Mouse (Mus musculus) liver, embryonic 14.5 days (tissue): ENCODE measurements at regions not wholly inside any gene's neighbourhood (a gene's known extent, or its start where the extent isn't known, plus 50 kb on each side); places are given as distances from the start of the nearest gene placed in this dataset.

ENCODE experiments used
- ATAC-seq: fragments of 200-750 bp; cut with Nextera tagmentation; 2 replicates; pipeline ENCODE4 v1.8.0; 2017; ENCODE audit warnings: moderate number of reproducible peaks, mild to moderate bottlenecking, moderate library complexity; ENCODE audit not compliant: insufficient read depth
- DNase-seq, 3 experiments: peaks; one replicate each; pipeline ENCODE4 v3.0.0-alpha.2; 2012 to 2013; ENCODE audit warnings: low read depth in 3 of 3, low spot score in 3 of 3
- H3K27ac ChIP-seq: fragments of 300-500 bp; sonication (generic); 2 replicates; pipeline ENCODE4 v1.5.1; 2014; ENCODE audit warnings: moderate library complexity, mild to moderate bottlenecking, control low read depth, inconsistent platforms
- H3K27me3 ChIP-seq: fragments of 300-500 bp; sonication (generic); 2 replicates; pipeline ENCODE4 v1.6.1; 2014; ENCODE audit warnings: mild to moderate bottlenecking, low read length, moderate library complexity; ENCODE audit not compliant: control insufficient read depth, insufficient read depth
- H3K36me3 ChIP-seq: fragments of 300-500 bp; sonication (generic); replicated peaks from 2 replicates; pipeline ENCODE4 v1.6.1; 2014; ENCODE audit warnings: low read depth; ENCODE audit not compliant: control insufficient read depth, insufficient read depth
- H3K4me1 ChIP-seq, 2 experiments: fragments of 200-500 bp in 1 of 2; fragments of 300-500 bp in 1 of 2; sonication (generic) in 1 of 2; replicated peaks; 2 replicates each; pipeline ENCODE4 v1.6.1; 2012 to 2014; ENCODE audit warnings: antibody characterized with exemption in 1 of 2, inconsistent platforms in 1 of 2, low read length in 1 of 2; ENCODE audit not compliant: control insufficient read depth in 2 of 2, insufficient read depth in 2 of 2
- H3K4me2 ChIP-seq: fragments of 300-500 bp; sonication (generic); 2 replicates; pipeline ENCODE4 v1.6.1; 2014; ENCODE audit warnings: low read depth, mild to moderate bottlenecking, control low read depth, moderate library complexity
- H3K4me3 ChIP-seq, 2 experiments: fragments of 200-500 bp in 1 of 2; fragments of 300-500 bp in 1 of 2; sonication (generic) in 1 of 2; 2 replicates each; pipeline ENCODE4 v1.5.1; 2012 to 2014; ENCODE audit warnings: low read depth in 2 of 2, low read length in 2 of 2, mild to moderate bottlenecking in 2 of 2, control low read depth in 1 of 2, inconsistent platforms in 1 of 2, moderate library complexity in 1 of 2; ENCODE audit not compliant: insufficient read depth in 1 of 2
- H3K9ac ChIP-seq: fragments of 300-500 bp; sonication (generic); replicated peaks from 2 replicates; pipeline ENCODE4 v1.6.1; 2014; ENCODE audit warnings: mild to moderate bottlenecking, control low read depth, moderate library complexity
- H3K9me3 ChIP-seq: fragments of 300-500 bp; sonication (generic); 2 replicates; pipeline ENCODE4 v1.6.1; 2016; ENCODE audit warnings: low read length, mixed read lengths; ENCODE audit not compliant: control insufficient read depth
- CTCF ChIP-seq: IDR thresholded peaks from 2 replicates; pipeline ENCODE4 v1.5.1; 2016; ENCODE audit warnings: antibody characterized with exemption, low read depth, control low read depth
- EP300 ChIP-seq: IDR thresholded peaks from 2 replicates; pipeline ENCODE4 v1.6.1; 2016; ENCODE audit warnings: antibody characterized with exemption, low read depth
- WGBS: fragments of 180-500 bp; shearing (Covaris S2); extraction: QIAGEN DNeasy Blood & Tissue Kit; methylation state at CpG from one replicate; pipeline ENCODE4 v1.1.7; 2014; ENCODE audit not compliant: insufficient replicate concordance; 5-methylcytosine and 5-hydroxymethylcytosine counted together

- DNase-seq (peak in 2 of 3 experiments; percentile 11 to 19), ATAC-seq (peak; percentile 85)
- 15% methylated on average over 2 of the region's 2 CpGs for WGBS
Observed at GRCm38 (mm10) chr12:27666456-27666855, 324.1 kb upstream of the Sox11 start.

GRCm38 (mm10) chr12:27663126-27663525, 320.8 kb upstream of the Sox11 start:
- H3K4me2 ChIP-seq, result no peak overlapping the region
- peaks cover 0 to 10% of the 10 kb centered on the region in 2 experiments; a peak in 2 of 4 replicates for H3K4me1 ChIP-seq
- no peaks in the 10 kb centered on the region for H3K36me3 ChIP-seq
- H3K27ac ChIP-seq, result no peak overlapping the region
- no peaks in the 10 kb centered on the region for H3K27me3 ChIP-seq
- no peak for TF ChIP-seq CTCF
- no peak for TF ChIP-seq EP300
- 73% methylated on average over 4 of the region's 4 CpGs for WGBS
- ATAC-seq (no peak), DNase-seq (no peak)
- no peaks in the 10 kb centered on the region for H3K9me3 ChIP-seq
- no peak overlapping the region for H3K9ac ChIP-seq
- no peak overlapping the region for H3K4me3 ChIP-seq

More at GRCm38 (mm10) chr12:27666456-27666855, 324.1 kb upstream of the Sox11 start:
- H3K9me3 ChIP-seq, result no peaks in the 10 kb centered on the region
- no peak overlapping the region for H3K4me2 ChIP-seq
- peaks cover 0 to 10% of the 10 kb centered on the region in 2 experiments; a peak in 2 of 4 replicates for H3K4me1 ChIP-seq
- TF ChIP-seq CTCF (no peak), EP300 (peak; percentile 53)
- no peak overlapping the region for H3K27ac ChIP-seq
- H3K36me3 ChIP-seq, result no peaks in the 10 kb centered on the region
- H3K4me3 ChIP-seq, result no peak overlapping the region
- no peak overlapping the region for H3K9ac ChIP-seq
- no peaks in the 10 kb centered on the region for H3K27me3 ChIP-seq

- no peak overlapping the region for H3K4me3 ChIP-seq
- 73% methylated on average over 5 of the region's 5 CpGs for WGBS
- H3K27ac ChIP-seq, result no peak overlapping the region
- H3K9ac ChIP-seq, result no peak overlapping the region
- DNase-seq, result no peak
- no peaks in the 10 kb centered on the region for H3K27me3 ChIP-seq
- peaks cover 0 to 10% of the 10 kb centered on the region in 2 experiments; a peak in 2 of 4 replicates for H3K4me1 ChIP-seq
- no peak for ATAC-seq
- no peak for TF ChIP-seq CTCF
- no peak for TF ChIP-seq EP300
- H3K36me3 ChIP-seq, result no peaks in the 10 kb centered on the region
- H3K9me3 ChIP-seq, result no peaks in the 10 kb centered on the region
- no peak overlapping the region for H3K4me2 ChIP-seq
Observed at GRCm38 (mm10) chr12:27662723-27663122, 320.3 kb upstream of the Sox11 start.

- H3K9me3 ChIP-seq, result no peaks in the 10 kb centered on the region
- DNase-seq, result no peak
- no peak overlapping the region for H3K4me3 ChIP-seq
- TF ChIP-seq EP300 (no peak), CTCF (no peak)
- H3K27ac ChIP-seq, result no peak overlapping the region
- no peaks in the 10 kb centered on the region for H3K27me3 ChIP-seq
- ATAC-seq, result no peak
- H3K9ac ChIP-seq, result no peak overlapping the region
- no peak overlapping the region for H3K4me2 ChIP-seq
- no peaks in the 10 kb centered on the region for H3K36me3 ChIP-seq
- H3K4me1 ChIP-seq, result peaks cover 0 to 2% of the 10 kb centered on the region in 2 experiments; a peak in 1 of 4 replicates
- 77% methylated on average over 4 of the region's 4 CpGs for WGBS
Observed at GRCm38 (mm10) chr12:27657536-27657935, 315.2 kb upstream of the Sox11 start.

GRCm38 (mm10) chr12:27653541-27653940, 311.2 kb upstream of the Sox11 start:
- WGBS, result 55% methylated on average over 4 of the region's 4 CpGs
- no peak overlapping the region for H3K9ac ChIP-seq
- no peak overlapping the region for H3K4me3 ChIP-seq
- ATAC-seq (no peak), DNase-seq (no peak)
- no peaks in the 10 kb centered on the region for H3K27me3 ChIP-seq
- TF ChIP-seq EP300 (no peak), CTCF (no peak)
- H3K36me3 ChIP-seq, result no peaks in the 10 kb centered on the region
- 0 out of 4 replicates have a peak, but pooled peaks cover 0 to 2% of the 10 kb centered on the region in 2 experiments for H3K4me1 ChIP-seq
- H3K9me3 ChIP-seq, result no peaks in the 10 kb centered on the region
- H3K4me2 ChIP-seq, result no peak overlapping the region
- no peak overlapping the region for H3K27ac ChIP-seq
